Mouse (Mus musculus) T-cell, adult 2 months (primary cell): ENCODE data around the gene Gcn1l1.

Experiments used
- DNase-seq: peaks from one replicate; pipeline ENCODE4 v3.0.0; 2022; ENCODE audit warnings: low spot score

Gene Gcn1l1

DNA sequence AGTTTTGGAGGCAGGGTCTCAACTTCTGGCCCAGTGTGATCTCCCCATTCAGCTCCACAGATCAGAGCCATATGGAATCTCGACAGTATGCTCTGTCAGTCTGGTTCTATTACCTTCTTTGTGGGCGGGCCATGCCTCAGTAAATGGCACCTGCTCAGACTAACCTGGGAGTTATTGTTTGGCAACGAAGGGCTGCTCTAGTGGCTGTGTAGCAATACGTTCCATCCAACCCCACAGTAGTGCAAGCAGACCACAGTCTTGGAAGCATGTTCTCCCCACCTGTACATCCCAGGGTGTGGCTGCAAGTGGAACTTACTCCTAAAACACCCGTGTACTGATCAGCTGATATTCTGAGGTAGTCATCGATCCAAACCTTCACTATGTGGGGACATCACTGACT lies 91.6 kb downstream of the Gcn1l1 start:
- DNase-seq, result no peak

DNA sequence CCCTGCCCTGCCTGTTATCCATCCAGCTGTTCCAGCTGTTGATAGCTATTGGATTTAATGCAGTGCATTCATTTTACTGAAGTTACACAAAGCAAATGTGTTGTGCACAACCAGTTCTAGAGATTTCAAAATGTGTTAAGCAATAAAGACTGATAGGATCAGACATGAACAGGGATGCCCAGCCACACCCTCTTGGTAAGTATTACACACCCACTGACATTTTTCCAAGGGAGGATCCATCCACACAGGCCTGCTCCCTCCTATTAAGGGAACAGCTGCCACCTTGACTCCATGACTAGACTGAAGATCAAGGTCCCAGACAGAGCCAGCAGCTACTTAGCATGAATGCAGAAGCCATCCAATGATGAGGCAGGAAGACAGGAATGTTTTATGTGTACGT lies 92.2 kb downstream of the Gcn1l1 start:
- no peak for DNase-seq

DNA sequence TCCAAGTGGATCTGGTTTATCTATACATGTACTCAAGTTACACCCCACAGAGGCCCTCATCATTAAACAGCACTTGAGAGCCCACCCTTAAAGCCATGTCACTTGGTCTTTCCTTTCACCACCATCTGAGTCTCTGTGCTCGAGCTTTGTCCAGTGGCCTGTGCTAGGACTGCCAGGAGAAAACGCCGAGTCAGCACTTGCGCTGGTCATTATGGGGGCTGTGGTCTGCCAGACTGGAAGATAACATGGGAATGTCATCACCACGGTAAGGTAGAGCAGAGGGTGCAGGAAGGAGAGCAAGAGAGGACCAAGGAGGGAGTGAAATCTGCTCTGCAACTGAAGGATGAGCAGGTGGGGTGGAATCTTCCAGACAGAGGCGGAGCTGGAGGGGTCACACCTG lies 93.3 kb downstream of the Gcn1l1 start:
- no peak for DNase-seq

DNA sequence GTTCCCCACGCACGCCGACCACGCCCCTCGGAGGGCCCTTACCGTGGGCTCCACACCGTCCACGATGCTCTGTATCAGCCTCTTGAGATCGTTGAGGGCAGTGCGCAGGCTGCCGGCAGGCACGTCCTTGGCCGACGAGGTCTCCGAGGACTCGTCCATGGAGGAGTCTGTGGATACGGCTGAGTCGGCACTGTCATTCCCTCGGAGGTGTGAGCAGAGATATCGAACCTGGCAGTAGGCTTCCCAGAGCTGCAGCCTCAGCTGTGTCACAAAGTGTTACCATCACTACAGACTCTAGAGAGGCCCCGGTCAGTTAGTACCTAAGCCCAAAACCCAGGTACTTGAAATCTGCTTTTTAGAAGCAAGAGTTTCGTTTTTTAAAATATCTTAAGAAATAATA lies 97.6 kb downstream of the Gcn1l1 start:
- no peak for DNase-seq

DNA sequence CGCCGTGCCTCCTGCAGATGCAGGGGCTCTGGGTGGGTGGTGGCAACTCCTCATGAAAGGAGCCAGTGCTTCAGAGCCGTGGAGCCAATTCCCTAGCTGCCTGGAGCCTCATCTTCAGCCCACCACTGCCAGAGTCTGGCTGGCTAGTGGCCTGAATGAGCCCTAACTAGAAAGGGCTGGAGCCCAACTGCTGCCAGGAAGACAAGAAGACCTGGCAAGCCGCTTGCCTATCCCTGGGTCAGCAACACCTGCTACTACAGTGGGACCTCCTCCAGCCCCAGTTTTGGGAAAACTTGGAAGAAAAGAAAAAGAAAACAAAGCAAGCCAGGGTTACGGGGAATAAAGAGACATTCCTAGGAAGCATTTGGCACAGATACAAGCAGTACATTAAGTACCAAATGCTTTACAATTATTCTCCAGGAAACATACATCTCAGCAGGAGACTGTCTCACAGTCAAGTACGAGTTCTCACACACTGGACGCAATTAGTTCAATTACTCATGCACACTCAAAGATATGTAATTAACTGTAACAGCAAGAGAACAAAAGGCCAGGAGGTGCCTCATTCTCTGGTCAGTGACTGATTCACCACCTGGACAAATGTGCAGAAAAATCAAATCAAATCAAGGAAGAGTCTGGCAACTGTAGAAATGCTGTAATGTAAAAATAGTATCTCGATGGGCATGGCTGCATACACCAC lies 101.5 kb downstream of the Gcn1l1 start:
- DNase-seq, result no peak

DNA sequence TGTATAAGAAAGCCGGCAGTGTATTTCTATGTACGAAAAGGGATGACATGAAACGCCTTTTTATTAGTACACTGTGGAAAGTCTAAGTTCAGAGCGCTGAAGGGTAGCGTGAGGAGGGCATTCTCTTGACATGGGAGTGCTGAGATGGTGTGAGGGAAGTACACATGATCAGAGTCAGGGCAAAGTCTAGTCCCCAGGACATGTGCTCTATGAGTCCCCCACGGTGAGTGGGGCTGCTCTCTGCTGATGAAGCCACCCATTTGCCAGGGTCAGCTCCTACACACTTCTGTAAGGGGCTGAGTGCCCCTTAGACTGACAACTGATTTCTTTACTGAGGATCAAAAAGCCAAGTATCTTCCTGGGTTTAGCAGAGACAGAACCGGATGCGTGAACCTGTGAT lies 102.2 kb downstream of the Gcn1l1 start:
- no peak for DNase-seq

DNA sequence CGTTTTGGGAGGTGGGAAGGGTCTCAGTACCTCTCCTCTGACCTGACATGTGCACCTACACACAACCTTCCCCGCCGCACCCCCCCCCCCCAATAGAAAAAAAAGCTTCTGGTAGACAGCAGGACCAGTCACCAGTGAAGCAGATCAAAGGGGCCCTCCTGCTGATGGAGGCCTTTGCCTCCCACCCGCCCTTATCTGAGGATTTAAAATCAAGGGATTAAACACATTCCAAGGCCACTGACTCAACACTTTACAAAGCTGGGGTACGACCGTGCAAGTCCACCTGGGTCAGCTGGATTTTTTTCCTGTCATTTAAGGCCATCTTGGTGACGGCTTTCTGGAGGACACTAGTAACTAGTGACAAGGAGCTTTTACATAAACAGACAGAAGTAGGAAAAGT lies 102.8 kb downstream of the Gcn1l1 start:
- DNase-seq, result no peak

DNA sequence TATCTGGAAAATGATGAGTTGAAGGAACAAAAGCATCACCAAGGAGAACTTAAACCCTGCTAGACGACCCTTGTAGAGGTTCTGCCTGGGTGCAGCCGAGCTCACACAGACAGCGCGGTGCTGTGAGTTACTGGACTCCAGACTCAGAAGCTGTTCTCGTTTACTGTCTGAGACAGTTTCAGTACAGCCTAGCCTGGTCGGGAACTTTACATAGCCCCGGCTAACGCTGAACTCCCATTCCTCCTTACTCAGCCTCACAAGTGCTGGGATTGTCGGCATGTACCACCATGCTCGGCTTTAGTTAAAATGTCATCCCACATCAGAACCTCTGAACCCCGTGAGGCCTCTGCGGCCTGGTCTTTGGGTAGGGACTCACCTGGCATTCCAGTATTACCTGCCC lies 103.9 kb downstream of the Gcn1l1 start:
- no peak for DNase-seq

DNA sequence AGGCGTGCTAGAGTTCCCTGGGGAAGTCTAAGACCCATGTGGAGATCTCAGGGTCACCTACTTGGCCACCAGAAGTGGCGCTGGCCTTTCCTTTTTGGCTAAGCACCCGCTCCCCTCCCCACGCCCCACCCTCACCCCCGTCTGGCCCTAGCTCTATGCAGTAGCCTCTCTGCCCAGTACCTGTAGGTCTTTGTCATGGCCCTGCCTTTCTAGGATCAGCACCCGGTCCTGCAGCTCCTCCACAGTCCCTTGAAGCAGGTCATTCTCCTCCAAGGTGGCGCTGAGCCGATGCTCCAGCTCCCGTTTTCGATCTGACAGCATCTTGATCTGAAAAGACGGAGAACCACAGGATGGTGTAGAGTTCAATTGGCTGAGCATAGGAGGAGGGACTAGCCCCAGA lies 104.9 kb downstream of the Gcn1l1 start:
- DNase-seq, result no peak

DNA sequence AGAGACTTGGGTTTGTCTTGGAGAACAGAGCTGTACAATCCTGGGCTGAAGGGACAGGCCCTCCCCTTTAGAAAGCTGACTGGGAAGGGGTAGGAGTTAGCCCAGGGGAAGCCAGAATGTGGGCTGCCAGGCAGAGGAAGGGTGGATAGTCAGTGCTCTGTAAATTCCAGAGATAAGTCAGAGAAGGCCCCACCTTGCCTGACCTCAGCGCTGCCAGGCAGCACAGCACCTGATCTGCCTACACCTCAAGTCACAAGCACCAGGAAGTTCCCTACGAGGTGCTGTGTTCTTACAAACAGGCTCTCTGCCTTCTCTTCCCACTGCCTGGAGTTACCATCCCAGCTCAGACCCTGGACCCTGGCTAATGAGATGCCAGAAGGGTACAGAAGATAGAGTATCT lies 105.4 kb downstream of the Gcn1l1 start:
- DNase-seq, result no peak

DNA sequence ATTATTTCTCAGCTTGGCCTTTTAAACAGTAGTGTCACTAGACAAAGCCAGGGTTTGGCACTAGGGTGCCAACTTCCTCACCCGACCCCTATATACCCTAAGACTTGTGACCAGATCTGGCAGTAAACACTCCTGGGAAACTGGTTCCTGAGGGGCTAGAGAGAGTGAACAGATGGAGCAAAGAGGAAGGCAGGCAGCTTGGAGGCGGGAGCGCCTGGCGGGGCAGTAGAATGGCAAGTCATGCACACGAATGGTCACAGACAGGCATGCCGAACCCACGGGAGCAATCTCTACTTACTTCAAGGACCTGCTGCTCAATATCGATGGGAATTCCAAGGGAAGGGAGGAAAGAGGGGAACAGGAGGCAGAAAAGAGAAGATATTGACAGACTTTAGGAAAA lies 106.8 kb downstream of the Gcn1l1 start:
- no peak for DNase-seq
